Mouse (Mus musculus) kidney, postnatal 4 days (tissue): ENCODE data around the gene Mansc1.
"Not testable (repeated sequence)": the region's sequence is repeated elsewhere in the genome, so short reads cannot be mapped to it uniquely, and the experiment has no call there.

Experiments
- DNase-seq, 2 experiments: peaks; one replicate each; pipeline ENCODE4 v3.0.0; 2021; ENCODE audit warnings: mixed read lengths in 2 of 2

The Mansc1 gene

GRCm38 (mm10) chr6:134631947-134632687 lies at the start of gene Mansc1:
Mansc1 (minus strand) TSS chr6:134632488.
- DNase-seq: peak; percentile 71 to 83

- not testable (repeated sequence) for DNase-seq
These were observed 47.0 kb upstream of the Mansc1 start for GRCm38 (mm10) chr6:134679330-134679729.

GRCm38 (mm10) chr6:134678037-134678436 lies 45.7 kb upstream of the Mansc1 start:
- DNase-seq: no peak

GRCm38 (mm10) chr6:134677504-134677903 lies 45.2 kb upstream of the Mansc1 start:
- no peak for DNase-seq

- not testable (repeated sequence) for DNase-seq
These were observed 41.4 kb upstream of the Mansc1 start for GRCm38 (mm10) chr6:134673712-134674111.

GRCm38 (mm10) chr6:134670881-134671411 lies 38.7 kb upstream of the Mansc1 start:
- peak; percentile 37 to 60 for DNase-seq

GRCm38 (mm10) chr6:134669179-134669865 lies 37.0 kb upstream of the Mansc1 start:
- no peak for DNase-seq

GRCm38 (mm10) chr6:134668519-134668918 lies 36.2 kb upstream of the Mansc1 start:
- DNase-seq: no peak

- DNase-seq: no peak
These were observed 33.5 kb upstream of the Mansc1 start for GRCm38 (mm10) chr6:134665817-134666216.

GRCm38 (mm10) chr6:134664573-134664972 lies 32.3 kb upstream of the Mansc1 start:
- no peak for DNase-seq

- DNase-seq: no peak
These were observed 28.6 kb upstream of the Mansc1 start for GRCm38 (mm10) chr6:134660714-134661406.

- peak; percentile 36 to 66 for DNase-seq
These were observed 27.0 kb upstream of the Mansc1 start for GRCm38 (mm10) chr6:134659108-134659958.

- no peak for DNase-seq
These were observed 24.2 kb upstream of the Mansc1 start for GRCm38 (mm10) chr6:134656527-134656926.

- DNase-seq: no peak
These were observed 16.1 kb upstream of the Mansc1 start for GRCm38 (mm10) chr6:134648356-134648755.

GRCm38 (mm10) chr6:134647621-134648020 lies 15.3 kb upstream of the Mansc1 start:
- DNase-seq: peak in 1 of 2 experiments; percentile 23

GRCm38 (mm10) chr6:134646835-134647234 lies 14.5 kb upstream of the Mansc1 start:
- DNase-seq: no peak

- no peak for DNase-seq
These were observed 11.0 kb upstream of the Mansc1 start for GRCm38 (mm10) chr6:134643296-134643695.

- no peak for DNase-seq
These were observed 9.6 kb upstream of the Mansc1 start for GRCm38 (mm10) chr6:134641738-134642446.

GRCm38 (mm10) chr6:134640485-134641475 lies 8.5 kb upstream of the Mansc1 start:
- peak; percentile 95 to 97 for DNase-seq

GRCm38 (mm10) chr6:134639900-134640299 lies 7.6 kb upstream of the Mansc1 start:
- no peak for DNase-seq
